Mouse (Mus musculus): ENCODE measurements around the gene Notum. TPM values are rescaled to one million over a fixed set of nuclear protein-coding genes. Genes with fewer than 3 reads are reported as not detected.

The Notum gene
- 0.15 and 0.29 TPM in 2 replicates for polyA plus RNA-seq (2015; fragmentation: Nextera tagmentation; extraction: Ambion mirVana)

DNA sequence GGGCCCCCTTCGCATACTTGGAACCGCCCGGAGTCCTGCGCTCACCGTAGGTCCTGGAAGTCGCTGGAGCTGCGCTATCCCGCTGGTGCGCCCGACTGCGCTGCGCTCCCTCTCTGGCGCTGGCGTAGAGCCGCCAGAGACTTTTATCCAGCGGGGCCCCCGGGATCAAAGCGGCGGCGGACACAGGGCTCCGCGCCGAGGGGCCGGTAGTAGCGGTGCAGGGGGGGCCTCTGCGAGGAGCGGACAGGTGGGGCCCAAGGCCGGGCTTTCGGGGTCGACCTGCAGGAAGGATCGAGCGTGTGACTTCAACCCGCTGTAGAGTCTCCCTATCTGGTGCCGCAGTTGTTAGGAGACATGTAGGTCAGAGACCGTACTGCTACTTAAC is at the start of gene Notum:
TSS of gene Notum (minus strand) at position 100 of the 385 bp plus-strand sequence.
- Histone ChIP-seq H3K4me1 (peaks cover 21% of the 10 kb centered on the region), H3K27ac (no peak within 1 kb of the TSS), H3K36me3 (ENCODE audit: poor library complexity, severe bottlenecking) (no peaks in the 10 kb centered on the region), H3K27me3 (peaks cover 86% of the 10 kb centered on the region), H3K4me3 (peak within 1 kb of the TSS; percentile 40), H3K9me3 (replicated peaks) (no peaks in the 10 kb centered on the region), H3K4me2 (peak within 1 kb of the TSS; percentile 64), H3K9ac (peak within 1 kb of the TSS; percentile 30; the same call in 1 of the 2 replicates)
- ATAC-seq, result no peak
- under 1% methylated on average over 35 of the region's 35 CpGs for WGBS

DNA sequence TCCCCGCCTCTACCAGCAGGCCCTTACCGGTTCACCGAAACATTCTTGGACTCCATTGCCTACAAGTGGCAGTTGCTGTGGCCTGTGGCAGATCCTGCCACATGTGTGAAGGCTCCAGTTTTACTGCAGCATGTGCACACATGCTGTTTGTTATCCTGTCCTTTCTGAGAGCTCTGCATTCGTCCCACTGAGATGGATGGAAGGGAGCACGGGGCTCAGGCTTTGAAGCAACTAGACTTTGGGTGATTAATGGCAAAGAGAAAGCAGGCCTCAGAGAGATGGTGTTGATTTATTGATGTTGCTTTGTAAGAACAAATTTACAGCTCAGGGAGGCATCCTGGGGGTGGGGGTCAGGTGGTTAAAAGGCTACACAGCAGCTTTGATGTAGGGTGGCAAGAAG is 49.7 kb upstream of the Notum start:
- H3K27me3 ChIP-seq, result no peaks in the 10 kb centered on the region
- H3K36me3 ChIP-seq (ENCODE audit: poor library complexity, severe bottlenecking), result peaks cover 48% of the 10 kb centered on the region
- peaks cover 49% of the 10 kb centered on the region for H3K4me1 ChIP-seq
- ATAC-seq, result no peak
- WGBS, result 85% methylated on average over 5 of the region's 5 CpGs
- no peak overlapping the region for H3K4me3 ChIP-seq
- no peak overlapping the region for H3K4me2 ChIP-seq
- no peaks in the 10 kb centered on the region for H3K9me3 ChIP-seq (replicated peaks)
- no peak overlapping the region for H3K9ac ChIP-seq
- no peak overlapping the region for H3K27ac ChIP-seq

- Histone ChIP-seq H3K4me1 (peaks cover 44% of the 10 kb centered on the region), H3K27ac (no peak overlapping the region), H3K4me3 (no peak overlapping the region), H3K36me3 (ENCODE audit: poor library complexity, severe bottlenecking) (peaks cover 42% of the 10 kb centered on the region), H3K27me3 (no peaks in the 10 kb centered on the region), H3K9ac (no peak overlapping the region), H3K9me3 (replicated peaks) (no peaks in the 10 kb centered on the region), H3K4me2 (no peak overlapping the region)
- WGBS, result 72% methylated on average over 2 of the region's 2 CpGs
- ATAC-seq, result no peak
These were observed 48.6 kb upstream of the Notum start for GRCm38 (mm10) chr11:120709551-120709950.

- Histone ChIP-seq H3K27me3 (no peaks in the 10 kb centered on the region), H3K4me1 (peaks cover 44% of the 10 kb centered on the region), H3K4me3 (no peak overlapping the region), H3K36me3 (ENCODE audit: poor library complexity, severe bottlenecking) (peaks cover 56% of the 10 kb centered on the region), H3K4me2 (no peak overlapping the region), H3K27ac (no peak overlapping the region), H3K9ac (0 out of 2 replicates have a peak overlapping the region, but pooled peaks have one; percentile 16), H3K9me3 (replicated peaks) (no peaks in the 10 kb centered on the region)
- ATAC-seq, result no peak
- 46% methylated on average over 5 of the region's 5 CpGs for WGBS
These were observed 47.0 kb upstream of the Notum start for GRCm38 (mm10) chr11:120707969-120708368.

- peaks cover 62% of the 10 kb centered on the region for H3K36me3 ChIP-seq (ENCODE audit: poor library complexity, severe bottlenecking)
- WGBS, result under 1% methylated on average over 10 of the region's 12 CpGs
- H3K27me3 ChIP-seq, result no peaks in the 10 kb centered on the region
- H3K4me3 ChIP-seq, result no peak overlapping the region
- no peak for ATAC-seq
- peaks cover 36% of the 10 kb centered on the region for H3K4me1 ChIP-seq
- H3K27ac ChIP-seq, result no peak overlapping the region
- no peak overlapping the region for H3K9ac ChIP-seq
- H3K9me3 ChIP-seq (replicated peaks), result no peaks in the 10 kb centered on the region
- H3K4me2 ChIP-seq, result no peak overlapping the region
These were observed 46.2 kb upstream of the Notum start for GRCm38 (mm10) chr11:120707225-120707624.

GRCm38 (mm10) chr11:120706120-120706519 is 45.1 kb upstream of the Notum start:
- Histone ChIP-seq H3K4me2 (no peak overlapping the region), H3K4me1 (peaks cover 35% of the 10 kb centered on the region), H3K4me3 (no peak overlapping the region), H3K27me3 (no peaks in the 10 kb centered on the region), H3K27ac (no peak overlapping the region), H3K9me3 (replicated peaks) (no peaks in the 10 kb centered on the region), H3K36me3 (ENCODE audit: poor library complexity, severe bottlenecking) (peaks cover 65% of the 10 kb centered on the region), H3K9ac (no peak overlapping the region)
- WGBS, result 64% methylated on average over 5 of the region's 5 CpGs
- ATAC-seq, result no peak

GRCm38 (mm10) chr11:120704486-120705325 is 43.7 kb upstream of the Notum start:
- Histone ChIP-seq H3K9me3 (replicated peaks) (no peaks in the 10 kb centered on the region), H3K36me3 (ENCODE audit: poor library complexity, severe bottlenecking) (peaks cover 64% of the 10 kb centered on the region), H3K27ac (peak overlapping the region; percentile 16; the same call in 1 of the 2 replicates), H3K27me3 (no peaks in the 10 kb centered on the region), H3K4me2 (no peak overlapping the region), H3K4me1 (peaks cover 35% of the 10 kb centered on the region), H3K4me3 (no peak overlapping the region), H3K9ac (peak overlapping the region; percentile 45)
- WGBS, result 24% methylated on average over 8 of the region's 8 CpGs
- no peak for ATAC-seq

DNA sequence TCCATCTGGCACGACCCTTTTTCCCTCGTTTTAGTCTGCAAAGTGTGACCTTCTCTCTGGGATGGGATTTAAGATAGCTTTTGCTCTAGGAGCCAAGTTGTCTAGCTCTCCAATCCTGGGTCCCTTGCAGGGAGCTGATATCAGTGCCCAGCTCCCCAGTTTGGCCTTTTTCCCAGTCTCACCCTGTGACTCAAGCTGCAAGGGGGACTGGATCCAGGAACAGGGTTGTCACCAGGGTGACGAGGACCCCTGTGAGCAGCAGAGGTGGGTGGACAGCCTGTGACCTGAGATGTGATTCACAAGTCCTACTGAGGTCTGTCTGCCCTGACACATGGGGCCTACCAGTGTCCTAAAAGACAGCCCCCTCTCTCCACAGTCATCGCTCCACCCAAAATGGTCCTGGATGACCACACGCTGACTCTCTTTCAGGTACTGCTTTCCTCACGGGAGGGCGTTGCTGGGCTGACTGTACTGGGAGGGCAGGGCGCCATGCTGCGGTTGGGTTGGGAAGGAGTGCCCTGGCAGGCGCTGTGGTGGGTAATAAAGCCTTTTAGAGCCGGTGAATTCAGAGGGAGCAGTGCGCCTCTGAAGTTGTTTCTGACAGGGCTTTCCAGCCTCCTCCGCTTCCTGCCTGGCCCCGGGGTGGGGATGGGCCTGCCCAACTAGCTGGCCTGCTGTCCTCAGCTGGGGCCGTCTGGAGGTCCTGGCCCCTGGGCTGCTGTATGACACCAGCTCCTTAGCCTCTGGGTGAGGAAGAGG is 42.9 kb upstream of the Notum start:
- no peaks in the 10 kb centered on the region for H3K9me3 ChIP-seq (replicated peaks)
- 42% methylated on average over 15 of the region's 15 CpGs for WGBS
- H3K4me3 ChIP-seq, result no peak overlapping the region
- H3K27ac ChIP-seq, result peak overlapping the region; percentile 7; the same call in 1 of the 2 replicates
- peaks cover 64% of the 10 kb centered on the region for H3K36me3 ChIP-seq (ENCODE audit: poor library complexity, severe bottlenecking)
- no peaks in the 10 kb centered on the region for H3K27me3 ChIP-seq
- H3K9ac ChIP-seq, result peak overlapping the region; percentile 45
- ATAC-seq, result no peak
- H3K4me1 ChIP-seq, result peaks cover 35% of the 10 kb centered on the region
- H3K4me2 ChIP-seq, result no peak overlapping the region

- Histone ChIP-seq H3K4me3 (no peak overlapping the region), H3K27me3 (no peaks in the 10 kb centered on the region), H3K36me3 (ENCODE audit: poor library complexity, severe bottlenecking) (peaks cover 90% of the 10 kb centered on the region), H3K9ac (no peak overlapping the region), H3K9me3 (replicated peaks) (0 out of 2 replicates have a peak, but pooled peaks cover 3% of the 10 kb centered on the region), H3K27ac (no peak overlapping the region; the same call in 1 of the 2 replicates), H3K4me1 (peaks cover 13% of the 10 kb centered on the region), H3K4me2 (no peak overlapping the region)
- no peak for ATAC-seq
- WGBS, result 73% methylated on average over 10 of the region's 10 CpGs
These were observed 36.8 kb upstream of the Notum start for GRCm38 (mm10) chr11:120697741-120698140.

DNA sequence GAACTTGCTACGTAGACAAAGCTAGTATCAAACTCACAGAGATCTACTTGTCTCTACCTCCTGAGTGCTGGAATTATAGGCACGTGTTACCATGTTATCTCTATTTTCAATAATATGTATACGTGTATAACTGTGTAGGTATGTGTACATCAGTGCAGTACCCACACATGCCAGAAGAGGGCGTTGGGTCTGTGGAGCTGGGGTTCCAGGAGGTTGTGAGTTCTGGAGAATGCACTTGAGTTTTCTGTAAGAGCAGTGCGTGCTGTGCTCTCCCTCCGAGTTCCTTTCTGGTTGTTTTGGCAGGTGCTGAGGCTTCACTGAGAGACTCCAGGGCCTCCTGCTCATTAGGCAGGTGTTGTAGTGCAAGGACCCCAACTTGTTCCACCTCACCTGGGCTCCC is 35.6 kb upstream of the Notum start:
- 0 out of 2 replicates have a peak, but pooled peaks cover 3% of the 10 kb centered on the region for H3K9me3 ChIP-seq (replicated peaks)
- no peak overlapping the region for H3K27ac ChIP-seq
- ATAC-seq, result no peak
- H3K4me3 ChIP-seq, result no peak overlapping the region
- H3K4me1 ChIP-seq, result peaks cover 13% of the 10 kb centered on the region
- 92% methylated on average over 6 of the region's 6 CpGs for WGBS
- H3K4me2 ChIP-seq, result no peak overlapping the region
- peaks cover 83% of the 10 kb centered on the region for H3K36me3 ChIP-seq (ENCODE audit: poor library complexity, severe bottlenecking)
- H3K9ac ChIP-seq, result no peak overlapping the region
- no peaks in the 10 kb centered on the region for H3K27me3 ChIP-seq

GRCm38 (mm10) chr11:120695641-120696040 is 34.7 kb upstream of the Notum start:
- 0 out of 2 replicates have a peak, but pooled peaks cover 3% of the 10 kb centered on the region for H3K9me3 ChIP-seq (replicated peaks)
- WGBS, result 51% methylated on average over 12 of the region's 12 CpGs
- no peaks in the 10 kb centered on the region for H3K27me3 ChIP-seq
- no peak for ATAC-seq
- no peak overlapping the region; the same call in 1 of the 2 replicates for H3K9ac ChIP-seq
- no peak overlapping the region; the same call in 1 of the 2 replicates for H3K27ac ChIP-seq
- peaks cover 13% of the 10 kb centered on the region for H3K4me1 ChIP-seq
- H3K4me2 ChIP-seq, result no peak overlapping the region
- H3K36me3 ChIP-seq (ENCODE audit: poor library complexity, severe bottlenecking), result peaks cover 76% of the 10 kb centered on the region
- H3K4me3 ChIP-seq, result no peak overlapping the region

GRCm38 (mm10) chr11:120695184-120695583 is 34.2 kb upstream of the Notum start:
- H3K9me3 ChIP-seq (replicated peaks), result 0 out of 2 replicates have a peak, but pooled peaks cover 3% of the 10 kb centered on the region
- no peak overlapping the region for H3K9ac ChIP-seq
- no peaks in the 10 kb centered on the region for H3K27me3 ChIP-seq
- 41% methylated on average over 4 of the region's 4 CpGs for WGBS
- H3K4me3 ChIP-seq, result no peak overlapping the region
- peak overlapping the region; percentile 25; the same call in 1 of the 2 replicates for H3K27ac ChIP-seq
- peaks cover 77% of the 10 kb centered on the region for H3K36me3 ChIP-seq (ENCODE audit: poor library complexity, severe bottlenecking)
- peaks cover 13% of the 10 kb centered on the region for H3K4me1 ChIP-seq
- H3K4me2 ChIP-seq, result no peak overlapping the region
- 0 out of 2 replicates have a peak, but pooled peaks have one; percentile 33 for ATAC-seq
